In genomic region chr4:45673081-45673819, GRCm38 (mm10) we compare ENCODE assay signal across 13 mouse cellular contexts.
DNase-seq lines count a peak whose midpoint lies in the region; ATAC-seq and TF ChIP-seq lines count a peak whose summit lies in the region.
"Had no signal": no experiment of that assay in that cellular context is flagged by ENCODE, and none has a peak within 500 bp of the region (broad histone marks: within the 10 kb centered on the region; RNA-seq: fewer than 3 reads in every experiment).

No protein-coding gene starts in this region.

- TF ChIP-seq RAD21 in CH12.LX (IDR thresholded peaks at IDR 0.05; ENCODE audit: low read depth, low read length) = no peak

- no peak overlapping the region for H3K9ac ChIP-seq in embryonic facial prominence, embryonic 14.5 days (ENCODE audit: low read depth, low read length)
- H3K9ac ChIP-seq in CH12.LX (ENCODE audit: insufficient read depth, low read depth) = no peak overlapping the region
- no peak overlapping the region for H3K9ac ChIP-seq in hindbrain, embryonic 12.5 days
- H3K9ac ChIP-seq: limb, embryonic 13.5 days had no signal

- H3K4me3 ChIP-seq in embryonic facial prominence, embryonic 14.5 days (ENCODE audit: low read depth, low read length) = no peak overlapping the region
- no peak overlapping the region for H3K4me3 ChIP-seq in embryonic facial prominence, embryonic 10.5 days
- H3K4me3 ChIP-seq in CH12.LX (replicated peaks in 1 of 3; ENCODE audit: low read depth in 2 of 3, low read length in 2 of 3, poor library complexity in 1 of 3) = no peak overlapping the region
- no peak overlapping the region for H3K4me3 ChIP-seq in hindbrain, embryonic 12.5 days
- H3K4me3 ChIP-seq: limb, embryonic 13.5 days had no signal

- H3K4me1 ChIP-seq in embryonic facial prominence, embryonic 14.5 days (ENCODE audit: control insufficient read depth, insufficient read depth, low read length) = peaks cover 3% of the 10 kb centered on the region; the same call in 1 of the 2 replicates
- H3K4me1 ChIP-seq in embryonic facial prominence, embryonic 10.5 days = peaks cover 23% of the 10 kb centered on the region
- H3K4me1 ChIP-seq in CH12.LX (ENCODE audit: control insufficient read depth in 1 of 2, insufficient read depth in 2 of 2) = peaks cover 5 to 17% of the 10 kb centered on the region in 2 experiments; a peak in 3 of 4 replicates
- peaks cover 22% of the 10 kb centered on the region for H3K4me1 ChIP-seq in hindbrain, embryonic 12.5 days

- dilution Hi-C loops in CH12.LX (cut with MboI; ENCODE audit: extremely low pct_ligation_motif_present, extremely low pct_unique_long_range_greater_than_20kb, low sequenced_read_pairs) = no loop called here

- H3K79me2 ChIP-seq in CH12.LX (replicated peaks; ENCODE audit: control insufficient read depth, extremely low read depth, insufficient read depth, poor library complexity, severe bottlenecking) = no peaks in the 10 kb centered on the region

- in situ Hi-C loops in CH12.LX (cut with MboI; ENCODE audit: low pct_ligation_motif_present, low pct_unique_long_range_greater_than_20kb, low sequenced_read_pairs) = no loop called here

- peak; percentile 4 for DNase-seq in embryonic facial prominence, embryonic 14.5 days (ENCODE audit: low spot score)
- DNase-seq in embryonic facial prominence, embryonic 10.5 days (ENCODE audit: low spot score) = no peak
- DNase-seq in CH12.LX (ENCODE audit: extremely low read depth) = no peak
- DNase-seq in mesoderm, embryonic 11.5 days (ENCODE audit: low read depth, low spot score) = peak; percentile 43
- no peak for DNase-seq in spleen, adult 12 weeks (ENCODE audit: low spot score)
- DNase-seq in spleen, postnatal 36 days (ENCODE audit: low spot score in 2 of 2) = no peak
- DNase-seq: adrenal gland, postnatal 10 days; cerebellum, postnatal 25 days; kidney, adult 8-10 months; lung, postnatal 4 days had no signal

- H3K27ac ChIP-seq in embryonic facial prominence, embryonic 14.5 days (replicated peaks; ENCODE audit: low read depth, low read length) = no peak overlapping the region
- no peak overlapping the region for H3K27ac ChIP-seq in embryonic facial prominence, embryonic 10.5 days (replicated peaks)
- H3K27ac ChIP-seq in CH12.LX (ENCODE audit: insufficient read depth, low read depth) = no peak overlapping the region
- peak overlapping the region; percentile 70; the same call in 1 of the 2 replicates for H3K27ac ChIP-seq in hindbrain, embryonic 12.5 days
- H3K27ac ChIP-seq: limb, embryonic 13.5 days had no signal

- no peak for TF ChIP-seq CTCF in CH12.LX (conservative IDR thresholded peaks at IDR 0.05 in 1 of 2, IDR thresholded peaks at IDR 0.05 in 1 of 2; ENCODE audit: low read depth in 2 of 2, low read length in 2 of 2)

- no peaks in the 10 kb centered on the region for H3K36me3 ChIP-seq in embryonic facial prominence, embryonic 14.5 days (ENCODE audit: control insufficient read depth, insufficient read depth, low read length)
- H3K36me3 ChIP-seq in embryonic facial prominence, embryonic 10.5 days (replicated peaks) = no peaks in the 10 kb centered on the region
- H3K36me3 ChIP-seq in CH12.LX (replicated peaks in 1 of 2; ENCODE audit: control insufficient read depth in 1 of 2, insufficient read depth in 1 of 2, low read length in 1 of 2) = no peaks in the 10 kb centered on the region
- no peaks in the 10 kb centered on the region for H3K36me3 ChIP-seq in hindbrain, embryonic 12.5 days
- H3K36me3 ChIP-seq: limb, embryonic 13.5 days had no signal

- TF ChIP-seq EP300 in CH12.LX (IDR thresholded peaks at IDR 0.05; ENCODE audit: low read length) = no peak

- 61% methylated on average over 16 of the region's 16 CpGs for WGBS in embryonic facial prominence, embryonic 14.5 days
- WGBS in embryonic facial prominence, embryonic 10.5 days = 72% methylated on average over 16 of the region's 16 CpGs
- 57% methylated on average over 16 of the region's 16 CpGs for WGBS in hindbrain, embryonic 12.5 days

- H3K9me3 ChIP-seq in embryonic facial prominence, embryonic 14.5 days (ENCODE audit: control insufficient read depth, low read length) = no peaks in the 10 kb centered on the region
- no peaks in the 10 kb centered on the region for H3K9me3 ChIP-seq in embryonic facial prominence, embryonic 10.5 days
- H3K9me3 ChIP-seq in CH12.LX (replicated peaks; ENCODE audit: low read length) = no peaks in the 10 kb centered on the region
- H3K9me3 ChIP-seq in hindbrain, embryonic 12.5 days (replicated peaks) = no peaks in the 10 kb centered on the region
- H3K9me3 ChIP-seq: limb, embryonic 13.5 days had no signal

- H3K27me3 ChIP-seq in embryonic facial prominence, embryonic 14.5 days (replicated peaks; ENCODE audit: control insufficient read depth, insufficient read depth, low read length) = no peaks in the 10 kb centered on the region
- 0 out of 2 replicates have a peak, but pooled peaks cover 5% of the 10 kb centered on the region for H3K27me3 ChIP-seq in embryonic facial prominence, embryonic 10.5 days (replicated peaks; ENCODE audit: low read depth, poor library complexity, severe bottlenecking)
- no peaks in the 10 kb centered on the region for H3K27me3 ChIP-seq in CH12.LX (replicated peaks)
- H3K27me3 ChIP-seq in hindbrain, embryonic 12.5 days = no peaks in the 10 kb centered on the region

- no peak for ATAC-seq in embryonic facial prominence, embryonic 14.5 days (ENCODE audit: low read depth)
- ATAC-seq in hindbrain, embryonic 12.5 days (ENCODE audit: low FRiP score) = peak; percentile 61; the same call in 1 of the 2 replicates
- no peak for ATAC-seq in erythroid progenitor cell, adult 5-6 weeks (replicated peaks; ENCODE audit: low FRiP score, poor library complexity, severe bottlenecking)

- H3K4me2 ChIP-seq in embryonic facial prominence, embryonic 14.5 days (ENCODE audit: low read depth, low read length) = no peak overlapping the region
- H3K4me2 ChIP-seq in CH12.LX (ENCODE audit: insufficient read depth, low read depth, poor library complexity, severe bottlenecking) = 0 out of 2 replicates have a peak overlapping the region, but pooled peaks have one; percentile 27
- H3K4me2 ChIP-seq in hindbrain, embryonic 12.5 days (replicated peaks) = 0 out of 2 replicates have a peak overlapping the region, but pooled peaks have one; percentile 8
- H3K4me2 ChIP-seq: limb, embryonic 13.5 days had no signal

- no peak for TF ChIP-seq POLR2A in CH12.LX (IDR thresholded peaks at IDR 0.05; ENCODE audit: low read depth, low read length)

TF ChIP-seq in CH12.LX, 34 proteins besides CTCF, POLR2A, EP300 and RAD21:
- TF ChIP-seq NRF1 (IDR thresholded peaks at IDR 0.05; ENCODE audit: low read depth, low read length) = no peak
- TF ChIP-seq ZC3H11A (IDR thresholded peaks at IDR 0.05; ENCODE audit: low read depth, low read length) = no peak
- TF ChIP-seq KAT2A (IDR thresholded peaks at IDR 0.05; ENCODE audit: insufficient replicate concordance, low read length) = no peak
- no peak for TF ChIP-seq POLR2AphosphoS2 (IDR thresholded peaks at IDR 0.05; ENCODE audit: low read depth, low read length)
- no peak for TF ChIP-seq PAX5 (IDR thresholded peaks at IDR 0.05; ENCODE audit: low read length)
- TF ChIP-seq USF2 (conservative IDR thresholded peaks at IDR 0.05; ENCODE audit: low read depth, low read length) = no peak
- TF ChIP-seq MYC (IDR thresholded peaks at IDR 0.05; ENCODE audit: low read depth, low read length) = no peak
- TF ChIP-seq CHD1 (IDR thresholded peaks at IDR 0.05; ENCODE audit: low read depth, low read length) = no peak
- TF ChIP-seq MXI1 (IDR thresholded peaks at IDR 0.05; ENCODE audit: low read depth, low read length) = no peak
- TF ChIP-seq USF1 (IDR thresholded peaks at IDR 0.05; ENCODE audit: low read depth, low read length) = no peak
- TF ChIP-seq NELFE (IDR thresholded peaks at IDR 0.05; ENCODE audit: low read depth, low read length) = no peak
- TF ChIP-seq ZMIZ1 (IDR thresholded peaks at IDR 0.05; ENCODE audit: low read depth, low read length) = no peak
- TF ChIP-seq TBP (conservative IDR thresholded peaks at IDR 0.05; ENCODE audit: low read depth, low read length) = no peak
- TF ChIP-seq E2F4 (IDR thresholded peaks at IDR 0.05; ENCODE audit: insufficient replicate concordance, low read depth, low read length) = no peak
- no peak for TF ChIP-seq TCF12 (IDR thresholded peaks at IDR 0.05; ENCODE audit: low read depth, low read length)
- no peak for TF ChIP-seq MAFK (IDR thresholded peaks at IDR 0.05; ENCODE audit: insufficient replicate concordance, low read length)
- TF ChIP-seq CHD2 (IDR thresholded peaks at IDR 0.05; ENCODE audit: low read length) = no peak
- no peak for TF ChIP-seq ELF1 (IDR thresholded peaks at IDR 0.05; ENCODE audit: low read depth, low read length)
- TF ChIP-seq HCFC1 (IDR thresholded peaks at IDR 0.05; ENCODE audit: low read depth, low read length) = no peak

Comparison
In these comparisons a context has a peak if more than half of its experiments do, and no peak if none do; other contexts are left out.
1. DNase-seq: peak in embryonic facial prominence, embryonic 14.5 days (single experiment) and mesoderm, embryonic 11.5 days (single experiment); none in embryonic facial prominence, embryonic 10.5 days (single experiment), CH12.LX (single experiment), spleen, adult 12 weeks (single experiment) and spleen, postnatal 36 days (0 of 2).